Mouse (Mus musculus) retina, postnatal 1 day (tissue): ENCODE results near the gene Cfap221.
A peak's percentile ranks its signal among the peaks of the same experiment; 100 is the strongest.

Experiments used
- DNase-seq: peaks from one replicate; pipeline ENCODE4 v3.0.0-alpha.2; 2012

Gene Cfap221

DNA sequence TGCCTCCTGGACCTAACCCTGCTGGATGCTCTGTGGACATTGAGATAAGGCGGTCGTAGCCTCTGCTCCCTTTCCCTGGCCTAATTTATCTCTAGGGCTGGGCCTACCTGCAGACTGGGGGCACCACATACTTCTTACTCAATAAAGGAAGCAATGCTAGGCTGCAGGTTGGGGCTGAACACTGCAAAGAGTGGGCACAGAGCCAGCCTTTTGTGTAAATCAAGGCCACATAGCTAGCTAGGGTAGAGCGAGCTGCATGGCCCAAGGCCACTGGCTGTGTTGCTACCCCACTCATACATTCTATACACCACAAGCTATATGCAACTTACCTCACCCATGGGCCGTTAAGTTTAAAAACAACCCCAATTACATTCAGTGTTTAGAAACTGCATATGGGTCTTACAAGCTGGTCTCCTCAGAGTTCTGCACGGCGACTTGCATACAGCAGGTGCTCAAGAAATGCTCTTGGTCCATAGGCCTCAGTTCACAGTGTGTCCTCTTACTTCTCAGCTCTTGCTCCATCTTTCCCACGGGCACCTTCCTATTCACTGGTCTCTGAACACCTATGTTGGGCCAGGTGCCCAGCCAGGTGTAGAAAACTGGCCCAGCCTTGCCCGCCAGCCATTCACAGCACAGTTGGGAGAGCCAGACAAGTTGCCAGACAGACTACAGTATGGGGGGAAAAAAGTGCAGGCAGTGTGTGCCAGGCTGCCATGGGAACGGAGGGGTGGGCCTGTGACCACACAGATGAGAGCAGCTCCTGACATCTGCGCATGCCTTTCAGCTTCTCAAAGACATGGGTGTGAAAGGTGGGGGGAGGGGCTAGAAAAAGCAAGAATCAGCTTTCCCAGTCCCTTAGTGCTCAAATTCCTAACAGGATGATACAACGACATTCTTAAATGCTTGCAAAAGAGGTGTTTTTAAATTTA is 97.6 kb downstream of the Cfap221 start:
- peak; percentile 53 for DNase-seq

GRCm38 (mm10) chr1:119894936-119895335 is 102.1 kb downstream of the Cfap221 start:
- DNase-seq, result peak; percentile 79

DNA sequence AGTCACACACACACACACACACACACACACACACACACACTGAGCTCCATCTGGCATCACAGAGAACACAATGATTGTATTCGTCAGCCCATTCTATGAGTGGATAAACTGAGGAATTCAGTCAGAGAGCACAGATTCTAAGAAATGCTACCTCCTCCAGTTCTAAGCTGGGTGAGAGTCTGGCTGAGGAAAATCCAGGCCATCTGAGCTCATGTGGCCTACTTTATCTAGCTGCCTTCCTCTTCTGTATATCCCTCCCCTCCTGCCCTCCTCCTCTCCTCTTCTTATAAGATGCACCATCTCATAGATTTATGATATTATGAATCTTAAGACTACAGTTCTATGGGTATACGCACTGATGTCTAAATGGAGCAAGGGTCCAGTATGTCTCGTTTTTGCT is 103.4 kb downstream of the Cfap221 start:
- DNase-seq, result no peak

DNA sequence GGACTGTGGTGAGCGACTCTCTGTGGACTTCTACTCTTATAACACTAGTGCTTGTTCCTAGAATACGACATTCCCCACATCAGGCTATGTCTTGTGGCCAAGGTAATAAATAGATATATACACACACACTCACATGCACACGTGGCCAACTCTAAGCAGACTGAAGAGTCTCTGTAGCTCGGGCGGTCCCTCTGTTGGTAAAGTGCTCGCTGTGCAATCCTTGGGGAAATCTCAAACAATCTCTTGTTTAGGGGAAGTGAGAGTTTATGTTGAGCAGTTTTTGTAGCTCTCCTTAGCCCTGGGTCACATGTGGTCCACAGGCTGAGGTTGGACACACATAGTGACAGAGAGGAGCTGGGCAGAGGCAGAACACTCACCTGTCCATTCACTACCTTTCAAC is 104.1 kb downstream of the Cfap221 start:
- DNase-seq, result no peak

GRCm38 (mm10) chr1:119891865-119892264 is 105.2 kb downstream of the Cfap221 start:
- no peak for DNase-seq

DNA sequence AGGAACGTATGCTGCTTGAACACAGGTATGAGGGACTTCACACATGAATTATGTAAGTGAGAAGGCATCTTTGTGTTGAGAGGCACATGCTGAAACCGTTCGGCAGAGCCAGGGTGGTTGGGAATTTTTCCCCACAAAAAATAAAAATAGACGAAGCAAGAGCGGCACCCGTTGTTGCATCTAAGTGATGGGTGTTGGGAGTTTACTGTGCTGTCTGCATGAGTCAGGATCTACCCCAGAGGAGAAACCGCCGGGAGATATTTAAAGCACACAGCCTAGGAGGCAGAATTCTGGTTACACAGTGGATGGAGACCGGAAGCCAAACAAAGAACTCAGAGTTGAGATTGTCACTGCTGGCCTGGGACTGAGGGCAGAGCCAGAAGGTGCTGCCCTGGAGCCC is 105.9 kb downstream of the Cfap221 start:
- no peak for DNase-seq

GRCm38 (mm10) chr1:119889347-119889746 is 107.7 kb downstream of the Cfap221 start:
- no peak for DNase-seq

DNA sequence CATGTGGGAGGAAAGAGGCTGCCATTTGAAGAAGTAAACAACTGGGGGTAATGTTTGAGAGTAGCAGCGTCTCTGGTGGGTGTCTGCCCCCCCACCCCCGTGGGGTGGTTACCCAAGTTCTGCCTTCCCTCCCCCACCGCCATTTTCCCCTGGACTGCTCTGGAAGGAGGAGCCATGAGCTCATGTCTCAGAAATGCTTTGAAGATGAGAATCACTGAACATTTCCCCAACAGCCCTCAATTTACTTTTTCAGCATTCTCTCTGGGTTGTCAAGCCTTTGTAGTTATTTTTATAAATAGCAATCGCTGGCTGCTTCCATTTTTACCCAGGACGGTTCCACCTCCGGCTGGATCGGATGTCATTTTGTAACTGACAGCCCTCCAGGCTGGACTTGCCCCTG is 110.7 kb downstream of the Cfap221 start:
- DNase-seq, result no peak

- no peak for DNase-seq
These were observed 112.8 kb downstream of the Cfap221 start for GRCm38 (mm10) chr1:119884272-119884671.

DNA sequence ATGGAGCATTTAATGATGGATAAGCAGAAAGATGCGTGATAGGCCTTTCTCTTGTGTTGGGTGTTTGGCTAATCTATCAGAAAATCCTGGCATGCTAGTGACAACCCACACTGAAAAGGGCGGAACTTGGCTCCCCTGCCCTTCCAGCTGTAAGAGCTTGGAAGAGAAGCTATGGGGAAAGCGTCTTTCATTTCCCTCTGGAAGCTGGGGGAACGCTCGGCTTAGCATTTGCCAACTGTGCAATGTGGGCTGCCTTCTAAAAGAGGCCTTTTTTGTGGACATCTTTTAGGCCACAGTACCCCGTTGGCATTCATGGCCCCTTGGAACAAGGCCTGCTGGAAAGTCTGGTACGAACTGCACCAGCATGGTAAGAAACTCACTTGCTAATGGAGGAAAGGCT is 118.1 kb downstream of the Cfap221 start:
- DNase-seq, result no peak

DNA sequence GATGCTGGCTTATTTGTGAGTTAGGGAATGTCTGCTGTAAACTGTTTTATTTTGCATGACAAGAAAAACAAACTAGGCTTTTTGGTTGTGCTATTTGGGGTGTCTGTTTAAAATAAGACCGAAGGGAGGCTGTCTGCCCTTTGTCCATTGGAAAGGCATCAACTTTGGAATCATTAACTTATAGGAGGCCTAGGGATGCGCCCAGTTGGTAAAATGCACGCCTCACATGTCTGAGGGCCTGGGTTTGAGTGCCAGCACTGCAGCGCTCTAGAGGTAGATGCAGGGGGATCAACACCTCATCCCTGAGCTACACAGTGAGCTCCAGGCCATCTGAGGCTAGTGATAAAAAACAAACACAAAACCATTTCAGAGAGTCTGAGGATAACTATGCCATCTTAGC is 119.6 kb downstream of the Cfap221 start:
- DNase-seq, result no peak
